Mouse (Mus musculus): ENCODE results near the gene B3gnt4. TPM values are rescaled to one million over a fixed set of nuclear protein-coding genes. Genes with fewer than 3 reads are reported as not detected.

Gene B3gnt4
- polyA plus RNA-seq, 1 experiment, result 0.05 TPM

GRCm38 (mm10) chr5:123528641-123529040, 18.4 kb downstream of the B3gnt4 start:
- no peak for TF ChIP-seq REST (IDR thresholded peaks at IDR 0.05; ENCODE audit: insufficient read depth, insufficient read length)
- TF ChIP-seq MAX (IDR thresholded peaks at IDR 0.05; ENCODE audit: low read depth), result no peak
- TF ChIP-seq E2F4 (IDR thresholded peaks at IDR 0.05; ENCODE audit: insufficient read depth), result no peak
- no peak for TF ChIP-seq POLR2AphosphoS2 (IDR thresholded peaks at IDR 0.05; ENCODE audit: insufficient read length, low read depth)
- TF ChIP-seq CEBPB (IDR thresholded peaks at IDR 0.05; ENCODE audit: insufficient read depth, poor library complexity, severe bottlenecking), result no peak
- TF ChIP-seq TCF3 (IDR thresholded peaks at IDR 0.05; ENCODE audit: insufficient read length, low read depth), result no peak
- TF ChIP-seq TCF12 (IDR thresholded peaks at IDR 0.05; ENCODE audit: insufficient read depth, poor library complexity, severe bottlenecking), result no peak
- TF ChIP-seq USF1 (IDR thresholded peaks at IDR 0.05; ENCODE audit: low read depth), result no peak
- no peak for TF ChIP-seq MYOG (IDR thresholded peaks at IDR 0.05; ENCODE audit: control insufficient read depth in 1 of 3, insufficient read depth in 1 of 3, insufficient read length in 2 of 3, low read depth in 2 of 3)
- TF ChIP-seq SRF (IDR thresholded peaks at IDR 0.05; ENCODE audit: control insufficient read depth, insufficient read length, low read depth), result no peak
- TF ChIP-seq MYOD1 (IDR thresholded peaks at IDR 0.05; ENCODE audit: control insufficient read depth in 1 of 3, insufficient read length in 2 of 3, low read depth in 2 of 3), result no peak
- no peak for TF ChIP-seq POLR2A (IDR thresholded peaks at IDR 0.05; ENCODE audit: insufficient read length, low read depth)

GRCm38 (mm10) chr5:123530056-123530455, 19.8 kb downstream of the B3gnt4 start:
- Histone ChIP-seq H3K4me3 (no peak overlapping the region), H3ac (ENCODE audit: control insufficient read depth, insufficient read length) (no peak overlapping the region), H3K27me3 (ENCODE audit: control insufficient read depth, insufficient read depth, insufficient read length) (no peaks in the 10 kb centered on the region), H3K79me2 (ENCODE audit: control insufficient read depth, insufficient read depth) (no peaks in the 10 kb centered on the region), H3K36me3 (ENCODE audit: control insufficient read depth, insufficient read depth) (peaks cover 2% of the 10 kb centered on the region), H3K4me2 (ENCODE audit: low read depth) (no peak overlapping the region)
- TF ChIP-seq MYOG (IDR thresholded peaks at IDR 0.05; ENCODE audit: control insufficient read depth in 1 of 3, insufficient read depth in 1 of 3, insufficient read length in 2 of 3, low read depth in 2 of 3) (no peak), TCF12 (IDR thresholded peaks at IDR 0.05; ENCODE audit: insufficient read depth, poor library complexity, severe bottlenecking) (no peak), REST (IDR thresholded peaks at IDR 0.05; ENCODE audit: insufficient read depth, insufficient read length) (no peak), TCF3 (IDR thresholded peaks at IDR 0.05; ENCODE audit: insufficient read length, low read depth) (no peak), POLR2A (IDR thresholded peaks at IDR 0.05; ENCODE audit: insufficient read length, low read depth) (no peak), CEBPB (IDR thresholded peaks at IDR 0.05; ENCODE audit: insufficient read depth, poor library complexity, severe bottlenecking) (no peak), MYOD1 (IDR thresholded peaks at IDR 0.05; ENCODE audit: control insufficient read depth in 1 of 3, insufficient read length in 2 of 3, low read depth in 2 of 3) (no peak)

More at GRCm38 (mm10) chr5:123528641-123529040, 18.4 kb downstream of the B3gnt4 start:
- H3K4me3 ChIP-seq, result no peak overlapping the region
- H3K79me2 ChIP-seq (ENCODE audit: control insufficient read depth, insufficient read depth), result no peaks in the 10 kb centered on the region
- no peak overlapping the region for H3K4me2 ChIP-seq (ENCODE audit: low read depth)
- no peak overlapping the region for H3ac ChIP-seq (ENCODE audit: control insufficient read depth, insufficient read length)
- no peaks in the 10 kb centered on the region for H3K36me3 ChIP-seq (ENCODE audit: control insufficient read depth, insufficient read depth)
- no peaks in the 10 kb centered on the region for H3K27me3 ChIP-seq (ENCODE audit: control insufficient read depth, insufficient read depth, insufficient read length)

- peaks cover 26% of the 10 kb centered on the region for H3K36me3 ChIP-seq (ENCODE audit: control insufficient read depth, insufficient read depth)
- no peak overlapping the region for H3K4me2 ChIP-seq (ENCODE audit: low read depth)
- H3K27me3 ChIP-seq (ENCODE audit: control insufficient read depth, insufficient read depth, insufficient read length), result no peaks in the 10 kb centered on the region
- no peak overlapping the region for H3K4me3 ChIP-seq
- H3K79me2 ChIP-seq (ENCODE audit: control insufficient read depth, insufficient read depth), result no peaks in the 10 kb centered on the region
- TF ChIP-seq POLR2A (IDR thresholded peaks at IDR 0.05; ENCODE audit: insufficient read length, low read depth) (no peak), SRF (IDR thresholded peaks at IDR 0.05; ENCODE audit: control insufficient read depth, insufficient read length, low read depth) (no peak), E2F4 (IDR thresholded peaks at IDR 0.05; ENCODE audit: insufficient read depth) (no peak), CEBPB (IDR thresholded peaks at IDR 0.05; ENCODE audit: insufficient read depth, poor library complexity, severe bottlenecking) (no peak), TCF3 (IDR thresholded peaks at IDR 0.05; ENCODE audit: insufficient read length, low read depth) (no peak), MAX (IDR thresholded peaks at IDR 0.05; ENCODE audit: low read depth) (no peak), USF1 (IDR thresholded peaks at IDR 0.05; ENCODE audit: low read depth) (no peak)
- H3ac ChIP-seq (ENCODE audit: control insufficient read depth, insufficient read length), result no peak overlapping the region
Observed at GRCm38 (mm10) chr5:123533801-123534200, 23.5 kb downstream of the B3gnt4 start.

- TF ChIP-seq USF1 (IDR thresholded peaks at IDR 0.05; ENCODE audit: low read depth) (no peak), REST (IDR thresholded peaks at IDR 0.05; ENCODE audit: insufficient read depth, insufficient read length) (no peak), TCF12 (IDR thresholded peaks at IDR 0.05; ENCODE audit: insufficient read depth, poor library complexity, severe bottlenecking) (no peak), TCF3 (IDR thresholded peaks at IDR 0.05; ENCODE audit: insufficient read length, low read depth) (no peak), SRF (IDR thresholded peaks at IDR 0.05; ENCODE audit: control insufficient read depth, insufficient read length, low read depth) (no peak), MAX (IDR thresholded peaks at IDR 0.05; ENCODE audit: low read depth) (no peak), MYOG (IDR thresholded peaks at IDR 0.05; ENCODE audit: control insufficient read depth in 1 of 3, insufficient read depth in 1 of 3, insufficient read length in 2 of 3, low read depth in 2 of 3) (no peak), POLR2A (IDR thresholded peaks at IDR 0.05; ENCODE audit: insufficient read length, low read depth) (no peak), E2F4 (IDR thresholded peaks at IDR 0.05; ENCODE audit: insufficient read depth) (no peak), CEBPB (IDR thresholded peaks at IDR 0.05; ENCODE audit: insufficient read depth, poor library complexity, severe bottlenecking) (no peak), POLR2AphosphoS2 (IDR thresholded peaks at IDR 0.05; ENCODE audit: insufficient read length, low read depth) (no peak), MYOD1 (IDR thresholded peaks at IDR 0.05; ENCODE audit: control insufficient read depth in 1 of 3, insufficient read length in 2 of 3, low read depth in 2 of 3) (no peak)
- no peaks in the 10 kb centered on the region for H3K36me3 ChIP-seq (ENCODE audit: control insufficient read depth, insufficient read depth)
Observed at GRCm38 (mm10) chr5:123555693-123556092, 45.4 kb downstream of the B3gnt4 start.

GRCm38 (mm10) chr5:123556451-123556850, 46.2 kb downstream of the B3gnt4 start:
- Histone ChIP-seq H3K4me2 (ENCODE audit: low read depth) (no peak overlapping the region), H3K79me2 (ENCODE audit: control insufficient read depth, insufficient read depth) (no peaks in the 10 kb centered on the region), H3K4me3 (no peak overlapping the region), H3K36me3 (ENCODE audit: control insufficient read depth, insufficient read depth) (no peaks in the 10 kb centered on the region), H3K27me3 (ENCODE audit: control insufficient read depth, insufficient read depth, insufficient read length) (no peaks in the 10 kb centered on the region), H3ac (ENCODE audit: control insufficient read depth, insufficient read length) (no peak overlapping the region)
- TF ChIP-seq SRF (IDR thresholded peaks at IDR 0.05; ENCODE audit: control insufficient read depth, insufficient read length, low read depth), result no peak
- no peak for TF ChIP-seq POLR2AphosphoS2 (IDR thresholded peaks at IDR 0.05; ENCODE audit: insufficient read length, low read depth)
- no peak for TF ChIP-seq REST (IDR thresholded peaks at IDR 0.05; ENCODE audit: insufficient read depth, insufficient read length)
- TF ChIP-seq E2F4 (IDR thresholded peaks at IDR 0.05; ENCODE audit: insufficient read depth), result no peak
- no peak for TF ChIP-seq MYOD1 (IDR thresholded peaks at IDR 0.05; ENCODE audit: control insufficient read depth in 1 of 3, insufficient read length in 2 of 3, low read depth in 2 of 3)
- no peak for TF ChIP-seq MAX (IDR thresholded peaks at IDR 0.05; ENCODE audit: low read depth)
- no peak for TF ChIP-seq MYOG (IDR thresholded peaks at IDR 0.05; ENCODE audit: control insufficient read depth in 1 of 3, insufficient read depth in 1 of 3, insufficient read length in 2 of 3, low read depth in 2 of 3)
- no peak for TF ChIP-seq TCF12 (IDR thresholded peaks at IDR 0.05; ENCODE audit: insufficient read depth, poor library complexity, severe bottlenecking)
- no peak for TF ChIP-seq POLR2A (IDR thresholded peaks at IDR 0.05; ENCODE audit: insufficient read length, low read depth)
- no peak for TF ChIP-seq TCF3 (IDR thresholded peaks at IDR 0.05; ENCODE audit: insufficient read length, low read depth)
- TF ChIP-seq USF1 (IDR thresholded peaks at IDR 0.05; ENCODE audit: low read depth), result no peak
- TF ChIP-seq CEBPB (IDR thresholded peaks at IDR 0.05; ENCODE audit: insufficient read depth, poor library complexity, severe bottlenecking), result no peak

More at GRCm38 (mm10) chr5:123555693-123556092, 45.4 kb downstream of the B3gnt4 start:
- no peaks in the 10 kb centered on the region for H3K79me2 ChIP-seq (ENCODE audit: control insufficient read depth, insufficient read depth)
- H3ac ChIP-seq (ENCODE audit: control insufficient read depth, insufficient read length), result no peak overlapping the region
- no peaks in the 10 kb centered on the region for H3K27me3 ChIP-seq (ENCODE audit: control insufficient read depth, insufficient read depth, insufficient read length)
- no peak overlapping the region for H3K4me2 ChIP-seq (ENCODE audit: low read depth)
- H3K4me3 ChIP-seq, result no peak overlapping the region

Data from myocyte (in vitro differentiated cells).